Mouse (Mus musculus): ENCODE measurements around the gene Cacna1d.

DNA sequence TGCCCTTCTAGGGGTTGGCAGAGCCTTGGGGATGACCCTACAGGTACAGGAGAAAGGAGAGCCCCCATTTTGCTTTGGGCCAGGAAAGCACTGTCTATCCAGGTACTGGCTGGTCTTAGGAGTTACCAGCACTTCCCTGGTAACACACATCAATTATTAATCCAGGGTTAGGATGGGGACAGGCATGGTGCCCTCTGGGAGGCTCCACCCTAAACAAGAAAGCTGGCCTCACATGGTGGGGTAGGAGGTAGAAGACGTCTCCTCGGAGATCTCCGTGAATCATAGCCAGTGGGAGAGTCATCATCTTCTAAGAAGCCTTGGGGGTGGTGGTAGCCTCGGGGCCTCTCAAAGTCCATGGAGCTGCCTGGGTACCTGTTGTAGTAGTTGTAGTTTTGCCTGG is 444.3 kb downstream of the Cacna1d start:
- no peak for TF ChIP-seq CTCF (IDR thresholded peaks at IDR 0.05; ENCODE audit: low read depth)
- no peak for TF ChIP-seq EP300 (optimal IDR thresholded peaks at IDR 0.05)

Measured in stomach, postnatal 0 days (tissue).